In genomic region chr16:13819806-13820500, GRCm38 (mm10) we compare ENCODE assay signal across 7 mouse cellular contexts. TPM values are rescaled to one million over a fixed set of nuclear protein-coding genes. Genes with fewer than 3 reads are reported as not detected.
DNase-seq lines count a peak whose midpoint lies in the region; ATAC-seq lines count a peak whose summit lies in the region.

No protein-coding gene starts in this region.

- ATAC-seq in hindbrain, embryonic 16.5 days = no peak
- 0 out of 2 replicates have a peak, but pooled peaks have one; percentile 0 for ATAC-seq in midbrain, embryonic 12.5 days (ENCODE audit: low FRiP score, low read depth)

- intact Hi-C loops in left cerebral cortex, postnatal 14 days (cut with DNase I) = no loop called here
- intact Hi-C loops in left cerebral cortex, postnatal 25 days (cut with DNase I) = no loop called here

- H3K9ac ChIP-seq in hindbrain, embryonic 16.5 days (ENCODE audit: low read depth, low read length) = peak overlapping the region; percentile 77
- peak overlapping the region; percentile 76 for H3K9ac ChIP-seq in midbrain, embryonic 12.5 days (replicated peaks)

- peak overlapping the region; percentile 59 for H3K4me3 ChIP-seq in hindbrain, embryonic 16.5 days (ENCODE audit: low read length)
- H3K4me3 ChIP-seq in midbrain, embryonic 12.5 days = peak overlapping the region; percentile 77

- H3K4me2 ChIP-seq in hindbrain, embryonic 16.5 days (ENCODE audit: low read length) = peak overlapping the region; percentile 70
- peak overlapping the region; percentile 79 for H3K4me2 ChIP-seq in midbrain, embryonic 12.5 days (replicated peaks)

- WGBS in hindbrain, embryonic 16.5 days = 40% methylated on average over 12 of the region's 12 CpGs
- WGBS in midbrain, embryonic 12.5 days = 45% methylated on average over 12 of the region's 12 CpGs

- DNase-seq in thymus, postnatal 0 days (ENCODE audit: low spot score) = peak; percentile 44
- DNase-seq in thymus, adult 18-20 months = no peak
- DNase-seq in embryo, embryonic 11 days = peak; percentile 27
- DNase-seq in left cerebral cortex, postnatal 14 days (ENCODE audit: low spot score in 2 of 2) = no peak
- DNase-seq in left cerebral cortex, postnatal 25 days (ENCODE audit: low spot score in 2 of 2) = no peak

- no peaks in the 10 kb centered on the region for H3K9me3 ChIP-seq in hindbrain, embryonic 16.5 days (ENCODE audit: control insufficient read depth, low read length)
- H3K9me3 ChIP-seq in midbrain, embryonic 12.5 days = no peaks in the 10 kb centered on the region

- peaks cover 10% of the 10 kb centered on the region for H3K4me1 ChIP-seq in hindbrain, embryonic 16.5 days (ENCODE audit: control insufficient read depth, insufficient read depth, low read depth, low read length)
- H3K4me1 ChIP-seq in midbrain, embryonic 12.5 days = peaks cover 17% of the 10 kb centered on the region

- H3K36me3 ChIP-seq in hindbrain, embryonic 16.5 days (ENCODE audit: control insufficient read depth, insufficient read depth, low read length) = no peaks in the 10 kb centered on the region; the same call in 1 of the 2 replicates
- H3K36me3 ChIP-seq in midbrain, embryonic 12.5 days = peaks cover 13% of the 10 kb centered on the region

- H3K27me3 ChIP-seq in hindbrain, embryonic 16.5 days (replicated peaks; ENCODE audit: control insufficient read depth, insufficient read depth, low read length) = no peaks in the 10 kb centered on the region
- H3K27me3 ChIP-seq in midbrain, embryonic 12.5 days = no peaks in the 10 kb centered on the region

- peak overlapping the region; percentile 96 for H3K27ac ChIP-seq in hindbrain, embryonic 16.5 days (ENCODE audit: low read depth, low read length)
- H3K27ac ChIP-seq in midbrain, embryonic 12.5 days (replicated peaks) = peak overlapping the region; percentile 95; the same call in 1 of the 2 replicates

RNA-seq across cellular contexts. Expression of gene Ntan1, which starts 1.3 kb away (rescaled TPM):
- 150 and 155 TPM in 2 replicates for polyA plus RNA-seq in thymus, postnatal 0 days (2015; fragmentation: Nextera tagmentation; extraction: Ambion mirVana)
- 204 and 217 TPM in 2 replicates for polyA plus RNA-seq in hindbrain, embryonic 16.5 days (2015; fragmentation: Nextera tagmentation; extraction: Ambion mirVana)
- 175 and 181 TPM in 2 replicates for polyA plus RNA-seq in midbrain, embryonic 12.5 days (2016; fragmentation: Nextera tagmentation; extraction: Ambion mirVana)
- 10 to 100 TPM; 89.2 to 94.7 TPM for total RNA-seq in left cerebral cortex, postnatal 14 days (2021)
- 10 to 100 TPM; 89.9 to 97.1 TPM for total RNA-seq in left cerebral cortex, postnatal 25 days (2021)

RNA-seq across cellular contexts. Expression of gene Rrn3, which starts 39.4 kb away (rescaled TPM):
- 48.8 and 51.5 TPM in 2 replicates for polyA plus RNA-seq in thymus, postnatal 0 days (2015; fragmentation: Nextera tagmentation; extraction: Ambion mirVana)
- 76.6 and 88.3 TPM in 2 replicates for polyA plus RNA-seq in hindbrain, embryonic 16.5 days (2015; fragmentation: Nextera tagmentation; extraction: Ambion mirVana)
- polyA plus RNA-seq in midbrain, embryonic 12.5 days (2016; fragmentation: Nextera tagmentation; extraction: Ambion mirVana) = 122 and 132 TPM in 2 replicates
- total RNA-seq in left cerebral cortex, postnatal 14 days (2021) = 10 to 100 TPM; 41.7 to 44.2 TPM
- 10 to 100 TPM; 47.3 to 49.0 TPM for total RNA-seq in left cerebral cortex, postnatal 25 days (2021)

Comparison
In these comparisons a context has a peak if more than half of its experiments do, and no peak if none do; other contexts are left out.
1. DNase-seq: peak in thymus, postnatal 0 days (single experiment) and embryo, embryonic 11 days (single experiment); none in thymus, adult 18-20 months (0 of 2), left cerebral cortex, postnatal 14 days (0 of 2) and left cerebral cortex, postnatal 25 days (0 of 2).